Mouse (Mus musculus) E14TG2a.4 (cell line): Measurements from ENCODE around the gene Stox2.

Experiments used
- H3K27me3 ChIP-seq: 2 replicates; pipeline ENCODE4 v1.6.1; 2014; ENCODE audit warnings: low read length, control low read depth; ENCODE audit not compliant: insufficient read depth
- H3K36me3 ChIP-seq: 2 replicates; pipeline ENCODE4 v1.6.1; 2014; ENCODE audit warnings: low read length, control low read depth; ENCODE audit not compliant: insufficient read depth
- H3K4me1 ChIP-seq: replicated peaks from 2 replicates; pipeline ENCODE4 v1.6.1; 2014; ENCODE audit warnings: low read depth, low read length, control low read depth
- H3K4me3 ChIP-seq: replicated peaks from 2 replicates; pipeline ENCODE4 v1.5.1; 2014; ENCODE audit warnings: mild to moderate bottlenecking, low read length
- H3K9me3 ChIP-seq: 2 replicates; pipeline ENCODE4 v1.6.1; 2014; ENCODE audit warnings: low read length, control low read depth
- CTCF ChIP-seq: conservative IDR thresholded peaks from 2 replicates; pipeline ENCODE4 v1.5.1; 2014; ENCODE audit warnings: low read length
- NANOG ChIP-seq: IDR thresholded peaks from 2 replicates; pipeline ENCODE4 v1.6.1; 2014; ENCODE audit warnings: borderline replicate concordance, low read length, mixed read lengths
- POU5F1 ChIP-seq: IDR thresholded peaks from 2 replicates; pipeline ENCODE4 v1.6.1; 2014; ENCODE audit warnings: low read length, borderline replicate concordance

Gene Stox2

GRCm38 (mm10) chr8:47413524-47414257 lies 32.5 kb downstream of the Stox2 start:
- Histone ChIP-seq H3K36me3 (no peaks in the 10 kb centered on the region), H3K4me1 (peaks cover 34% of the 10 kb centered on the region), H3K27me3 (peaks cover 72% of the 10 kb centered on the region)

GRCm38 (mm10) chr8:47412696-47413523 lies 33.3 kb downstream of the Stox2 start:
- Histone ChIP-seq H3K9me3 (no peaks in the 10 kb centered on the region), H3K4me1 (peaks cover 39% of the 10 kb centered on the region), H3K4me3 (peak overlapping the region; percentile 92), H3K27me3 (peaks cover 74% of the 10 kb centered on the region), H3K36me3 (no peaks in the 10 kb centered on the region)
- TF ChIP-seq POU5F1: no peak
- no peak for TF ChIP-seq NANOG
- TF ChIP-seq CTCF: no peak

More at GRCm38 (mm10) chr8:47413524-47414257, 32.5 kb downstream of the Stox2 start:
- TF ChIP-seq CTCF (no peak), NANOG (no peak), POU5F1 (no peak)
- peak overlapping the region; percentile 92 for H3K4me3 ChIP-seq
- H3K9me3 ChIP-seq: peaks cover 4% of the 10 kb centered on the region; the same call in 1 of the 2 replicates

GRCm38 (mm10) chr8:47411994-47412695 lies 34.0 kb downstream of the Stox2 start:
- Histone ChIP-seq H3K4me3 (peak overlapping the region; percentile 92), H3K27me3 (peaks cover 79% of the 10 kb centered on the region), H3K36me3 (no peaks in the 10 kb centered on the region), H3K4me1 (peaks cover 39% of the 10 kb centered on the region), H3K9me3 (no peaks in the 10 kb centered on the region)
- TF ChIP-seq CTCF (no peak), NANOG (no peak), POU5F1 (no peak)

GRCm38 (mm10) chr8:47411321-47411720 lies 34.8 kb downstream of the Stox2 start:
- TF ChIP-seq NANOG: no peak
- TF ChIP-seq POU5F1: no peak
- TF ChIP-seq CTCF: no peak

GRCm38 (mm10) chr8:47409061-47409460 lies 37.1 kb downstream of the Stox2 start:
- Histone ChIP-seq H3K27me3 (peaks cover 65% of the 10 kb centered on the region), H3K4me1 (peaks cover 39% of the 10 kb centered on the region), H3K9me3 (no peaks in the 10 kb centered on the region), H3K36me3 (no peaks in the 10 kb centered on the region), H3K4me3 (peak overlapping the region; percentile 20; the same call in 1 of the 2 replicates)
- TF ChIP-seq CTCF (no peak), NANOG (no peak)

More at GRCm38 (mm10) chr8:47411321-47411720, 34.8 kb downstream of the Stox2 start:
- H3K27me3 ChIP-seq: peaks cover 76% of the 10 kb centered on the region
- no peaks in the 10 kb centered on the region for H3K9me3 ChIP-seq
- no peaks in the 10 kb centered on the region for H3K36me3 ChIP-seq
- peaks cover 39% of the 10 kb centered on the region for H3K4me1 ChIP-seq
- H3K4me3 ChIP-seq: no peak overlapping the region

- Histone ChIP-seq H3K4me1 (peaks cover 17% of the 10 kb centered on the region), H3K9me3 (no peaks in the 10 kb centered on the region), H3K27me3 (peaks cover 26% of the 10 kb centered on the region), H3K4me3 (no peak overlapping the region), H3K36me3 (no peaks in the 10 kb centered on the region)
- no peak for TF ChIP-seq CTCF
These were observed 41.3 kb downstream of the Stox2 start for GRCm38 (mm10) chr8:47404852-47405251.

GRCm38 (mm10) chr8:47392927-47393326 lies 53.2 kb downstream of the Stox2 start:
- H3K9me3 ChIP-seq: no peaks in the 10 kb centered on the region
- H3K4me1 ChIP-seq: peaks cover 44% of the 10 kb centered on the region
- no peaks in the 10 kb centered on the region for H3K36me3 ChIP-seq
- H3K4me3 ChIP-seq: peak overlapping the region; percentile 54
- TF ChIP-seq POU5F1 (no peak), NANOG (no peak), CTCF (no peak)
- H3K27me3 ChIP-seq: peaks cover 19% of the 10 kb centered on the region

GRCm38 (mm10) chr8:47392290-47392689 lies 53.9 kb downstream of the Stox2 start:
- no peaks in the 10 kb centered on the region for H3K9me3 ChIP-seq
- H3K36me3 ChIP-seq: no peaks in the 10 kb centered on the region

More at GRCm38 (mm10) chr8:47392290-47392689, 53.9 kb downstream of the Stox2 start:
- Histone ChIP-seq H3K4me3 (peak overlapping the region; percentile 54), H3K4me1 (peaks cover 51% of the 10 kb centered on the region), H3K27me3 (peaks cover 19% of the 10 kb centered on the region)
- TF ChIP-seq NANOG (no peak), POU5F1 (no peak), CTCF (no peak)
